Mouse (Mus musculus): ENCODE measurements around the gene Rgs3. TPM values are rescaled to one million over a fixed set of nuclear protein-coding genes. Genes with fewer than 3 reads are reported as not detected.
A peak's percentile ranks its signal among the peaks of the same experiment; 100 is the strongest.

Gene Rgs3
- total RNA-seq, 2 experiments from 2014 or later, result 20.1 to 32.8 TPM

DNA sequence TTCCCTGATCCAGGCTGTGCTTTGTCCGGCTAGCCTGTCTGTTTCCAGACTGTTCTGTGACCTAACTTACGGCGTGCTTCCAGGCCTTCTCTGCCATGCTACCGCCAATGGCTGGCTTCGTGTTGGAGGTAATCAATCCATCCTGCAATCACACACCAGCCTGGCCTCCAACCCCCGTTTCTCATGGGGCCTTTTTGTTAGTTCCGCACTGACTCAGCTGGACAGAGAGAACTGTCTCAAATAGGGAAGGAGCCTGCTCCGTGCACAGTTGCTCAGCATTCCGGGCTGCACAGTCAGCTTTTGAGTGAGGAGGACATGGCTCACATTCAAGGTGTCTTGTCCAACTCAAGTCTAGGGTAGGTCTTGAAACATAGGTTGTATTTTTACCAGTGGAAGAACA lies 69.8 kb downstream of the Rgs3 start:
- no peak for DNase-seq

- no peak for DNase-seq
These were observed 70.3 kb downstream of the Rgs3 start for GRCm38 (mm10) chr4:62629905-62630304.

DNA sequence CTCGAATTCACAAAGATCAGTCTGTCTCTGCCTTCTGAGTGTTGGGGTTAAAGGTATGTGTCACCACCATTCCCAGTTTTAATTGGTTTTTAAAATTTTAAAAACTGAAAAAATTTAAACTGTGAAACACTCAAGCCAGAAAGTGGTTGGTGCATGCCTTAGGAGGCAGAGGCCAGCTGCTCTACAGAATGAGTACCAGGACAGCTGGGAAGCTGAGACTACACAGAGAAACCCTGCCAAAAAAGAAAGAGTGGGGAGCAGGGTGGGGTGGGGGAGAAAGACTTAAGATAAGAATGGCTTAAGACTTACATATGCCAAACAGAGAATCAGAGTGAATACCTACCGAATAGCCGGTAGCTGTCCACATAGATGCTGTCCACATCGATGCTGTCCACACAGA lies 73.6 kb downstream of the Rgs3 start:
- DNase-seq, result no peak

DNA sequence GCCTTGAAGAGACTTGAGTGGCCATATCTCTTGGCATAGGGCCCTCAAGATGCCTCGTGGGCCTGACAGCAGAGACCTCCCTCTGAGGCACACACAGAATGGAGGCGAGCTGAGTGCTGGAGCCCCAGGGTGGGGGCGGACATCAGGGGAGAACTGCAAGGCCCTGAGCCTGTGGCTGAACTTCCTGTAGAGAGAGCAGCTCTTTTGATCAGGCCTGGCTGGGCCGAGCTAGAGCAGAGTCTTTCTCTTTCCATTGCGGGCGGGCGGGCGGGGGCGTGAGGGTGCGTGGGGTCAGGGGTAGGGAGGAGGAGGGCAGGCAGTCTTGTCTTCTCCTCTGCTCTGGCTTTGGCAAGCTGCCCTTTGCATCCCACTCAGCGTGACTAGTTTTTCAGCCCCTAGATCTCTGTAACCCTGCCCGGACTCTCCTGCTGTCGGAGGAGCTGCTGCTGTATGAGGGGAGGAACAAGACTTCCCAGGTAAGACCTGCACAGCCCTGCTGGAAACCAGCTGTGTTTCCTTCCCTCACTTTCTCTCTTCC lies 74.5 kb downstream of the Rgs3 start:
- DNase-seq, result no peak

GRCm38 (mm10) chr4:62634840-62635239 lies 75.2 kb downstream of the Rgs3 start:
- DNase-seq, result no peak

- no peak for DNase-seq
These were observed 76.4 kb downstream of the Rgs3 start for GRCm38 (mm10) chr4:62636047-62636446.

- no peak for DNase-seq
These were observed 78.4 kb downstream of the Rgs3 start for GRCm38 (mm10) chr4:62637856-62638604.

GRCm38 (mm10) chr4:62640496-62641229 lies 81.0 kb downstream of the Rgs3 start:
- no peak for DNase-seq

GRCm38 (mm10) chr4:62641230-62641589 lies 81.6 kb downstream of the Rgs3 start:
- DNase-seq, result no peak

DNA sequence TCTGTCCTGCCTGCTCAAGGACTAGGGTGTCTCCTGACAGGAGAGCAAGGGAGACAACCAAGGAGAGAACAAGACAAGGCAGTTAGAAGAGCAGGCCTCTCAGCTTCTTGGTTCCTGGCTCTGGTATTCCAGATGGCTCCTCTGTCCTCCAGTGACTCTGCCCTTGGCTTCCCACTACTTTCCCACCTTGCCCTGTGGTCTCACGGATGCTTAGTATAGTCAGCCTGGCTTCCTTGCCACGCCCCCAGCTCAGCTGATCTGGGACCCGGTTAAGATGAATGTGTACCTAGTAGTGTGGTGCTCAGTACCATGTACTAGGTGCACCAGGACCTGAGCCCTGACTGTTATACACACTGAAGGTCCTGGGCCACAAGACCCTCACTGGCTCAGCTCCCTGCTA lies 82.0 kb downstream of the Rgs3 start:
- no peak for DNase-seq

- no peak for DNase-seq
These were observed 83.8 kb downstream of the Rgs3 start for GRCm38 (mm10) chr4:62643401-62643800.

DNA sequence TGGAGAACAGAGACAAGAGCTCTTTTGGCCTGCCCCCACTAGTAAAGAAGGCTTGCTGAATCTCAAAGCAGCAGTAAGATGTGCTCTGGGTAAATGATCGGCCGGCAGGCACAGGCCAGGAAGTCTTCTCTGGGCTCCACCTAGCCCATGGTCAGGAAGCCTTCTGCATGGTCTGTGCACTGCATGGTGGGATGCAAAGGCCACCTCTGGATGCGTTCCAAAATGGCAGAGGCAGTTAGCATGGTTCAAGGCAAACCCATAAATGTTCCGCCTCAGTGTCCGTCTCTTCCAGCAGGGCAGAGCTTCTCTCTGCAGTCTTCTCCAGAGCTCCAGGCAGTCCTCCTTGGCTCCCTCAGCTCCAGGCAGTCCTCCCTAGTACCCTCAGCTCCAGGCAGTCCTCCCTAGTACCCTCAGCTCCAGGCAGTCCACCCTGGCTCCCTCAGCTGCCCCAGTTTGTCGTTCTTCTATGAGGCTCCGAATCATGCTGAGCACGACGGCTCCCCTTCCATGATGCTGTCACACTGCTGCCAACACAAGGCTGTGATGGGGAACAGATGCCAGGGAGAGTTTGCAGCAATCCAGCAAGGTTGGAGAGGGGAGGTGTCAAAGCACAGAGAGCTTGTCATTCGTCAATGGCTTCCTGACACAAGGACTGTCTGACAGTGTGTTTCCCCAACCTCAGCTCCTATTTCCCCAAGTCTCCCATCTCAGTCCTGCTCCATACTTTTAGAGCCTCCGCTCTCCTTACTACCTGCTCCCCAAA lies 84.6 kb downstream of the Rgs3 start:
- no peak for DNase-seq

GRCm38 (mm10) chr4:62646556-62647248 lies 87.1 kb downstream of the Rgs3 start:
- no peak for DNase-seq

- DNase-seq, result no peak
These were observed 89.2 kb downstream of the Rgs3 start for GRCm38 (mm10) chr4:62648848-62649247.

DNA sequence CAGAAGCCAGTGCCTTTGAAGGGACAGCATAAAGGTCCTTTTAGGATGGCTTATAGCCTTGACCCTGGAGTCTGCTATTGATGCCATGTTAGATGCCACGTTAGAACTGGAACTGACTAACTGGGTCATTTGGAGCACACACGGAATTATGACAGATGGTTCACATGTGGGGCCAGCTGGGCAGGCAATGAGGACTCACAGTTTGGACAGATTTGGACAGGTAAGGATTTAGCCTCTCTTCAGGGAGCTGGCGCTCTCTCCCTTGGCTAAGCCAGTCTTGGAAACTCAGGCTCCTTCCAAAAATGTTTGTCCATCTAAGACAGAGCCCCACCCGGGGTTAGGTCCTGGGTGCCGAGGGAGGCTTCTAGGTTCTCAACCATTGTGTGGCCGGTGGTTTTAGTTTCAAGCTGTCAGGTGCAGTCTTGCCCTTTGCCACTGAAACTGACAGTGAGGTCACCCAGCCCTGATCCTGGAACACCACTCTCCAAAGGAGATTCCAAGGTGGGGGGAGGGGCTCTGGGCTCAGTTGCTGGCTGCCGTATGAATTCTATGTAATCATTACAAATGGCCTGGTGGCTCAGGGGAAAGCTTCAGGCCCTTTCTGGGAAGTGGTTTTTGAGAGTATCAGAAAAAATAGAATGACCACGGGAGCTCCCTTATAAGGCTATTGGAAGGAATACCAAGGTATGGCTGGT lies 90.0 kb downstream of the Rgs3 start:
- DNase-seq, result no peak

DNA sequence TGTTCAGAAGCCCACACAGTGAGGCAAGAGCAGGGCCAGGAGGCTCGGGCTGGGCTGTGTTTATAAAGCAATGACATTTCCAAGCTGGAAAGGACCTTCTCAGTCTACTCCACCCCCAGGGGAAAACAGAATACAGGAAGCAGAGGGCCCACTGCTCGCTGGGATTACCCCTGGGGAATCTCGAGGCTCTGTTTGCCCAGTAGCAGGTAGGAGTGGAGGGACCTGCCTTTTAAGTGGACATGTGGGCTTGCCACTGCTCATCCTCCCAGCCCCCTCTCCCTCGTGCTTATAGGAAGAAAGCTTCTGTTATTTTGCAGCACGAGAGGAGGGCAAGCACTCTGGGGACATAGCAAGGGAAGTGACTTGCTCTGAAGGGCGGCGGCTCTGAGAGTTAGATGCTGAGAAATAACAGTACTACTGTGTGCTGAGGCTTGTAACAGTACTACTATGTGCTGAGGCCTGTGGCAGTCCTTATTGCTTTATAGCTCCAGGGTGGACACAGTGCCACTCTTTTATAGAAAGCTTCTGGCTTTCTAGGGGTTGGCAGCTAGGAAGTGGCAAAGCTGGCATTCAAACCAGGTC lies 91.6 kb downstream of the Rgs3 start:
- DNase-seq, result no peak

GRCm38 (mm10) chr4:62652215-62652614 lies 92.6 kb downstream of the Rgs3 start:
- no peak for DNase-seq

- DNase-seq, result no peak
These were observed 93.5 kb downstream of the Rgs3 start for GRCm38 (mm10) chr4:62652921-62653757.

- DNase-seq, result no peak
These were observed 94.4 kb downstream of the Rgs3 start for GRCm38 (mm10) chr4:62653922-62654661.

- DNase-seq, result peak; percentile 60
These were observed 99.6 kb downstream of the Rgs3 start for GRCm38 (mm10) chr4:62659264-62659663.

All from gastrocnemius, postnatal 10 days (tissue).